Mouse (Mus musculus) forebrain, embryonic 16.5 days (tissue): Measurements from ENCODE around the gene Srebf1. TPM values are rescaled to one million over a fixed set of nuclear protein-coding genes. Genes with fewer than 3 reads are reported as not detected.

ENCODE experiments used
- ATAC-seq: fragments of 200-750 bp; cut with Nextera tagmentation; 2 replicates; pipeline ENCODE4 v1.8.0; 2017; ENCODE audit warnings: mild to moderate bottlenecking, moderate library complexity
- H3K27ac ChIP-seq: fragments of 300-500 bp; sonication (generic); 2 replicates; pipeline ENCODE4 v1.5.1; 2014; ENCODE audit warnings: low read length, control low read depth
- H3K27me3 ChIP-seq: fragments of 300-500 bp; sonication (generic); replicated peaks from 2 replicates; pipeline ENCODE4 v1.6.1; 2014; ENCODE audit warnings: low read length; ENCODE audit not compliant: control insufficient read depth, insufficient read depth
- H3K36me3 ChIP-seq: fragments of 300-500 bp; sonication (generic); 2 replicates; pipeline ENCODE4 v1.6.1; 2014; ENCODE audit not compliant: control insufficient read depth, insufficient read depth
- H3K4me1 ChIP-seq: fragments of 300-500 bp; sonication (generic); replicated peaks from 2 replicates; pipeline ENCODE4 v1.6.1; 2014; ENCODE audit warnings: low read length; ENCODE audit not compliant: control insufficient read depth, insufficient read depth
- H3K4me2 ChIP-seq: fragments of 300-500 bp; sonication (generic); 2 replicates; pipeline ENCODE4 v1.6.1; 2014; ENCODE audit warnings: mild to moderate bottlenecking, low read length, control low read depth
- H3K4me3 ChIP-seq: fragments of 300-500 bp; sonication (generic); replicated peaks from 2 replicates; pipeline ENCODE4 v1.5.1; 2014; ENCODE audit warnings: mild to moderate bottlenecking, low read length, control low read depth
- H3K9ac ChIP-seq: fragments of 300-500 bp; sonication (generic); replicated peaks from 2 replicates; pipeline ENCODE4 v1.6.1; 2014; ENCODE audit warnings: low read depth, low read length, control low read depth
- H3K9me3 ChIP-seq: fragments of 300-500 bp; sonication (generic); 2 replicates; pipeline ENCODE4 v1.6.1; 2016; ENCODE audit warnings: low read length; ENCODE audit not compliant: control insufficient read depth
- WGBS: fragments of 180-500 bp; shearing (Covaris S2); extraction: QIAGEN DNeasy Blood & Tissue Kit; methylation state at CpG from one replicate; pipeline ENCODE4 v1.1.7; 2014; 5-methylcytosine and 5-hydroxymethylcytosine counted together
- polyA plus RNA-seq: library from polyadenylated mRNA; unstranded; fragments of >200 nt; fragmentation: Nextera tagmentation; extraction: Ambion mirVana; gene quantifications from 2 replicates; pipeline ENCODE4 v1.2.1, GENCODE M21; 2015

Gene Srebf1
- 41.1 and 46.9 TPM in 2 replicates for polyA plus RNA-seq

DNA sequence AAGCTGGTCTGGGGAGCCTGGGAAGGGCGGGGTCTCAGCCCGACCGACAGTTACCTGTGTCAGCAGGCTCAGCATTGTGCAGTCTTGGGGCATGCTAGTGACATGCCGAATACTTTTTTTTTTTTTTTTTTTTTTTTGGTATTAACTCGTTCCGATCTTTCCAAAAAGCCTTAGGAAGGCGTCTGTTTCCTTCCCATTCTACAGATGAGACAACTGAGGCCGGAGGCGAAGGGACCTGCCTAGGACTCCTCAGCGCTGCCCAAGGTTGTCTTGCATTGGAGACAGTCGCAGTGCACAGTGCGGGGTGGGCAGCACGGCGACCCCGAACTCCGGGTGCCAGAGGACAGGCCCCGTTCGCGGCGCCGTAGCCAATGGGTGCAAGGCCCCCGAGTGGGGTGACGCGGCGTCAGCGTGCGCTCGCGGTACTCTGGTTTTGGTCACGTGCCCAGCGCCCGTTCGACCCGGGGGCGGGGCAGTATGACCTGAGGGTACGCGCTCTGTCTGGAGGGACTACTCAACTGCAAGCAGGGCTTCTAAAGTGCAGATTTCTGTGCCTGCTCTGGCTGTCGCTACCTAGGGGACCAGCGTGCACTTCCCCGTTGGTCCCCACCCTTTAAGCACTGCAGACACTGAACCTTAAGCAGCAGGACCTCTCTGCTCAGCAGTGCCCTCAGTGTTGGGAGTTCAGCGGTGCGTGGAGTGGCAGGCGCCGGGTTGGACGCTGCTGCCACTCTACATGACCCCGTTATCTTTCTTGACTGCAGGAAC lies at the start of gene Srebf1:
Srebf1 (minus strand) TSS at position 113 of the 768 bp plus-strand sequence.
- Histone ChIP-seq H3K4me3 (peak within 1 kb of the TSS; percentile 32), H3K27me3 (no peaks in the 10 kb centered on the region; the same call in 1 of the 2 replicates), H3K9ac (peak within 1 kb of the TSS; percentile 14; the same call in 1 of the 2 replicates), H3K9me3 (no peaks in the 10 kb centered on the region), H3K27ac (no peak within 1 kb of the TSS), H3K36me3 (no peaks in the 10 kb centered on the region), H3K4me1 (peaks cover 23% of the 10 kb centered on the region), H3K4me2 (peak within 1 kb of the TSS; percentile 59)
- peak; percentile 53 for ATAC-seq
- 4% methylated on average over 46 of the region's 46 CpGs for WGBS

DNA sequence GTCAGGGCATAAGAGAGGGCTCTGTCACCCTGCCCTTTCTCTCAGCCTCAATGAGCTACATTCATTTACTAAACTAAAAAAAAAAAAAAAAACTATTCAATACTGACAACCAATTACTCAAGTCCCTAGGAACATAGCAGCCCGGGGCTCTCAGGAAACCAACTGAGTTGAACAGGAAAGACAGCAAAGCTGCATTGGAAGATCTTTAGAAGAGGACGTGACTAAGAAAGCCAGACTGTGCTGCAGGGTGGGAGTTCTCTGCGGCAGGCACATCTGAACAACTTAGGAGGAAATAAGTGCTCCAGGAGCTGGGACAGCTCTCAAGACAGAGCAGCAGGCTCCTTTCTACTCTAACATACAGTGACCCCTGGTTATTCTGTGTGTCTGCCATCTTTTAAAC lies 46.2 kb upstream of the Srebf1 start:
- Histone ChIP-seq H3K4me3 (no peak overlapping the region), H3K9ac (no peak overlapping the region), H3K27me3 (no peaks in the 10 kb centered on the region), H3K4me1 (peaks cover 11% of the 10 kb centered on the region), H3K4me2 (no peak overlapping the region), H3K36me3 (no peaks in the 10 kb centered on the region), H3K27ac (no peak overlapping the region), H3K9me3 (no peaks in the 10 kb centered on the region)
- 43% methylated on average over 3 of the region's 3 CpGs for WGBS
- ATAC-seq = no peak

DNA sequence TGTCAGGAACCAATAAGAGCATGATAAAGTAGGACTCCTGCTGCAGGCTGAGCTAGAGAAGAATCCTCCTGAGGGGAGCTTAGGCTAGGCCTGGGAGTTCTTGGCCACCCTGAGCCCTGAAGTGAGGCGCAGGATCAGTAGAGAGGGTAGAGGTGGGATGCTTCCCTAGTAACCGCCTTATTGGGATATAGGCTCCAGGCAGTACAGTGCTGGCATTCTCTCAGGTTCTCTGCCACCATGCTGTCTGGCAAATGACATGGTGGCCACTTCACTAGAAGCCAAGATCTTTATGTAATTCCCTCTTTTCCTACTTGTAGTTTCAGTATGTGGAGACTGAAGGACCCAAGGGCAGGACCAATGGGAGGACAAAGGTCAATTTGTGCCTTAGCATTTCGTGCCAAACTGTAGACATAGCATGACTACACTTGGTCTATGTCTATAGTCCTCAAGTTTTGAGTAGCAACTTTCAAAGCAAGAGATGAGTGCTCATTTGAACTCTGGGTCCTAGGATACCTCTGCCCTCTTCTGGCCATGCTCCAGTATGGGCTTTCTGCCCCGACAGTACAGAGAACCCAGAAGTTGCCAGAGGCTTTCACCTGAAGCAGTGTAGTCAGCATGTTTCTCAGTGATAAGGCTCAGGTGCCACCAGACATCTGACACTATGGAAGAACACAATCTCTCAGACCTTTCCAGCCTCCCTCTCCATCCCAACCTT lies 43.0 kb upstream of the Srebf1 start:
- no peak overlapping the region for H3K4me2 ChIP-seq
- no peak for ATAC-seq
- H3K27ac ChIP-seq = no peak overlapping the region
- 85% methylated on average over 4 of the region's 4 CpGs for WGBS
- H3K36me3 ChIP-seq = no peaks in the 10 kb centered on the region
- H3K9me3 ChIP-seq = no peaks in the 10 kb centered on the region
- H3K4me1 ChIP-seq = peaks cover 20% of the 10 kb centered on the region
- no peaks in the 10 kb centered on the region for H3K27me3 ChIP-seq
- no peak overlapping the region for H3K9ac ChIP-seq
- no peak overlapping the region for H3K4me3 ChIP-seq

GRCm38 (mm10) chr11:60264651-60265050 lies 42.3 kb upstream of the Srebf1 start:
- Histone ChIP-seq H3K9ac (no peak overlapping the region), H3K4me2 (no peak overlapping the region), H3K4me1 (peaks cover 20% of the 10 kb centered on the region), H3K9me3 (no peaks in the 10 kb centered on the region), H3K27me3 (no peaks in the 10 kb centered on the region), H3K27ac (no peak overlapping the region; the same call in 1 of the 2 replicates), H3K4me3 (no peak overlapping the region), H3K36me3 (no peaks in the 10 kb centered on the region)
- peak; percentile 68 for ATAC-seq
- 42% methylated on average over 1 of the region's 1 CpGs for WGBS

GRCm38 (mm10) chr11:60262396-60262795 lies 40.0 kb upstream of the Srebf1 start:
- no peaks in the 10 kb centered on the region for H3K9me3 ChIP-seq
- 51% methylated on average over 4 of the region's 4 CpGs for WGBS
- H3K4me3 ChIP-seq = no peak overlapping the region
- no peak overlapping the region for H3K9ac ChIP-seq
- H3K36me3 ChIP-seq = 0 out of 2 replicates have a peak, but pooled peaks cover 2% of the 10 kb centered on the region
- H3K27ac ChIP-seq = peak overlapping the region; percentile 67
- no peaks in the 10 kb centered on the region for H3K27me3 ChIP-seq
- H3K4me1 ChIP-seq = peaks cover 20% of the 10 kb centered on the region
- ATAC-seq = peak; percentile 58; the same call in 1 of the 2 replicates
- H3K4me2 ChIP-seq = no peak overlapping the region

DNA sequence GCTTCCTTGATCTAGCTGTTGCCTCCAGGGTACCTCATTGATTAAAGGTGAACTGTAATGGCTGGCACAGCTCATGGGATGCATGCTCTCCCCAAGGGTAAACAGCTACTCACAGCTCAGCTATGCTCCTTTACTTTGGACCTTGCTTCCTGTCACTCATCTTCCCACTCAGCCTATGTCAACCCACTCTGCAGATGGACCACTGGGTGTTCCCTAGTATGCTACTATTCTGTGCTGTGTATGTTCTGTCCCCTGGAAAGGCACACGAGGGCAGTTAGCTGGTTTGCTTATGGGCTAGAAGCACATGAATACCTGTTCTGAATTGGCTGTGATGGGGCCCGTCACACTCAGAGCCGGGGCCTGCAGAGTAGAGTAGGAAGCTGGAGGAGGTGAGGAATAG lies 38.4 kb upstream of the Srebf1 start:
- Histone ChIP-seq H3K4me1 (peaks cover 35% of the 10 kb centered on the region), H3K27ac (no peak overlapping the region), H3K9me3 (no peaks in the 10 kb centered on the region), H3K4me2 (no peak overlapping the region), H3K9ac (no peak overlapping the region), H3K36me3 (0 out of 2 replicates have a peak, but pooled peaks cover 2% of the 10 kb centered on the region), H3K27me3 (no peaks in the 10 kb centered on the region), H3K4me3 (no peak overlapping the region)
- 92% methylated on average over 3 of the region's 3 CpGs for WGBS
- ATAC-seq = no peak

DNA sequence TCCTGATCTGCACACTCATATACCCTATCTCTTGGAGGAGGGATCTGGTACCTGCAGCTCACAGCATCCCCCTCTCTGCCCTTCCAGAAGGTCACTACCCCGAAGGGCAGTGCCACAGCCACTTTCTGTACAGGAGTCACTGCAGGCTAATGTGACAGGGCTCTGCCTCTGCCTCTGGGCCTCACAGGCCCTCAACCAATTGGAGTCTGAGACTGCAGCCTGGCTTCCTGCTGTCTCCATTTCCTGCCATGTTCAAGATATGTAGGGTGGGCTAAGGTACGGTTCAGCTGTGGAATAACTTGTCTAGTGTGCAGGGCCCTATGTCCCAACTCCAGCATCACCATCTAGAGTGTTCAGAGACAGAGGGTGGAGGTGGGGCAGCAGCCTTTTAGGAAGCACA lies 35.3 kb upstream of the Srebf1 start:
- Histone ChIP-seq H3K9ac (no peak overlapping the region), H3K27me3 (no peaks in the 10 kb centered on the region), H3K4me1 (peaks cover 39% of the 10 kb centered on the region), H3K4me2 (no peak overlapping the region), H3K9me3 (no peaks in the 10 kb centered on the region), H3K27ac (no peak overlapping the region), H3K36me3 (0 out of 2 replicates have a peak, but pooled peaks cover 2% of the 10 kb centered on the region), H3K4me3 (no peak overlapping the region)
- ATAC-seq = no peak
- WGBS = 76% methylated on average over 2 of the region's 2 CpGs

DNA sequence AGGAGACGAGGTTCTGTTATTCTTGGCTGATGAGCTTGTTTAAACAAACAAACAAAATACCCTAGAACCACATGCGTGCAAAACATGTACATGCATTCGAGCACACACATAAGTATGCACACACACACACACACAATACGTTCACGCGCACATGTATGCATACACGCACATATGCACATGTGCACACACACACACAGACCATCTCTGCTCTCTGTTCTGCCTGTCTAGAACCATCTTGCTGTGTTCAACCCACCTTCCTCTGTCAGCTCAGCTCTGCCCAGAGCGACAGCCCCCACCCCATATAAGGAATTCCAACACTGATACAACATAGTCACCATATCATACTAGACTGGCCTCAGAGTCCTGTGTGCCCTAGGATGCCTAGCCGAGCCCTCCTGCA lies 34.3 kb upstream of the Srebf1 start:
- Histone ChIP-seq H3K4me3 (no peak overlapping the region), H3K27me3 (no peaks in the 10 kb centered on the region), H3K4me1 (peaks cover 33% of the 10 kb centered on the region), H3K27ac (peak overlapping the region; percentile 75), H3K4me2 (no peak overlapping the region), H3K36me3 (0 out of 2 replicates have a peak, but pooled peaks cover 2% of the 10 kb centered on the region), H3K9ac (no peak overlapping the region), H3K9me3 (no peaks in the 10 kb centered on the region)
- peak; percentile 46; the same call in 1 of the 2 replicates for ATAC-seq
- 67% methylated on average over 9 of the region's 9 CpGs for WGBS

- Histone ChIP-seq H3K4me2 (no peak overlapping the region), H3K9ac (no peak overlapping the region), H3K4me1 (peaks cover 33% of the 10 kb centered on the region), H3K9me3 (no peaks in the 10 kb centered on the region), H3K4me3 (no peak overlapping the region), H3K27me3 (no peaks in the 10 kb centered on the region), H3K27ac (peak overlapping the region; percentile 75), H3K36me3 (0 out of 2 replicates have a peak, but pooled peaks cover 2% of the 10 kb centered on the region)
- peak; percentile 81 for ATAC-seq
- 33% methylated on average over 6 of the region's 6 CpGs for WGBS
Measured at GRCm38 (mm10) chr11:60256176-60256681, 33.8 kb upstream of the Srebf1 start.
